Mouse (Mus musculus): ENCODE data around the gene Otud5.
"Not testable (repeated sequence)": the region's sequence is repeated elsewhere in the genome, so short reads cannot be mapped to it uniquely, and the experiment has no call there.

GRCm38 (mm10) chrX:7802157-7802556, 39.0 kb upstream of the Otud5 start:
- TF ChIP-seq CTCF (IDR thresholded peaks at IDR 0.05; ENCODE audit: borderline replicate concordance, insufficient read depth, low read length); POLR2A (IDR thresholded peaks at IDR 0.05; ENCODE audit: low read depth, low read length): not testable (repeated sequence)
